In genomic region chr2:62644891-62645290, GRCm38 (mm10) we compare ENCODE assay signal across 11 mouse cellular contexts. TPM values are rescaled to one million over a fixed set of nuclear protein-coding genes. Genes with fewer than 3 reads are reported as not detected.
DNase-seq lines count a peak whose midpoint lies in the region; ATAC-seq and TF ChIP-seq lines count a peak whose summit lies in the region.
"Had no signal": no experiment of that assay in that cellular context is flagged by ENCODE, and none has a peak within 500 bp of the region (broad histone marks: within the 10 kb centered on the region; RNA-seq: fewer than 3 reads in every experiment).

No protein-coding gene starts in this region.

- WGBS in kidney, postnatal 0 days = 87% methylated on average over 5 of the region's 5 CpGs
- WGBS in liver, embryonic 11.5 days = 88% methylated on average over 5 of the region's 5 CpGs

- no peaks in the 10 kb centered on the region for H3K36me3 ChIP-seq in kidney, postnatal 0 days (ENCODE audit: insufficient read depth, low read length)
- H3K36me3 ChIP-seq in CH12.LX (replicated peaks in 1 of 2; ENCODE audit: control insufficient read depth in 1 of 2, insufficient read depth in 1 of 2, low read length in 1 of 2) (no peaks in the 10 kb centered on the region), G1E (replicated peaks) (peaks cover 8% of the 10 kb centered on the region)
- H3K36me3 ChIP-seq in liver, embryonic 11.5 days (ENCODE audit: control insufficient read depth, insufficient read depth, low read length) = no peaks in the 10 kb centered on the region
- H3K36me3 ChIP-seq: hindbrain, embryonic 13.5 days; limb, embryonic 10.5 days had no signal

- ATAC-seq in kidney, postnatal 0 days (replicated peaks; ENCODE audit: low FRiP score, low read depth) = no peak
- no peak for ATAC-seq in G1E (ENCODE audit: extremely low read depth, insufficient number of reproducible peaks, low FRiP score, poor library complexity, severe bottlenecking)
- no peak for ATAC-seq in liver, embryonic 11.5 days (replicated peaks; ENCODE audit: low FRiP score)

- TF ChIP-seq RAD21 in CH12.LX (IDR thresholded peaks at IDR 0.05; ENCODE audit: low read depth, low read length) = no peak

- H3K27me3 ChIP-seq in kidney, postnatal 0 days (ENCODE audit: insufficient read depth, low read length) = no peaks in the 10 kb centered on the region
- no peaks in the 10 kb centered on the region for H3K27me3 ChIP-seq in CH12.LX (replicated peaks)
- H3K27me3 ChIP-seq in G1E (ENCODE audit: insufficient read depth, low read length) = no peaks in the 10 kb centered on the region
- no peaks in the 10 kb centered on the region for H3K27me3 ChIP-seq in liver, embryonic 11.5 days (replicated peaks; ENCODE audit: control insufficient read depth, insufficient read depth, low read length)

- peak overlapping the region; percentile 62 for H3K4me2 ChIP-seq in kidney, postnatal 0 days (ENCODE audit: low read length)
- H3K4me2 ChIP-seq in CH12.LX (ENCODE audit: insufficient read depth, low read depth, poor library complexity, severe bottlenecking) = no peak overlapping the region
- peak overlapping the region; percentile 68 for H3K4me2 ChIP-seq in liver, embryonic 11.5 days

- no peaks in the 10 kb centered on the region for H3K9me3 ChIP-seq in kidney, postnatal 0 days (replicated peaks; ENCODE audit: low read length)
- H3K9me3 ChIP-seq in CH12.LX (replicated peaks; ENCODE audit: low read length) (no peaks in the 10 kb centered on the region), G1E (replicated peaks) (no peaks in the 10 kb centered on the region)
- no peaks in the 10 kb centered on the region for H3K9me3 ChIP-seq in liver, embryonic 11.5 days (ENCODE audit: control insufficient read depth, low read length)
- H3K9me3 ChIP-seq: hindbrain, embryonic 13.5 days; limb, embryonic 10.5 days had no signal

- no peaks in the 10 kb centered on the region for H3K4me1 ChIP-seq in kidney, postnatal 0 days (replicated peaks; ENCODE audit: insufficient read depth, low read length)
- H3K4me1 ChIP-seq in CH12.LX (ENCODE audit: control insufficient read depth in 1 of 2, insufficient read depth in 2 of 2) (peaks cover 3 to 22% of the 10 kb centered on the region in 2 experiments; a peak in 3 of 4 replicates), G1E (ENCODE audit: insufficient read depth, low read depth, low read length) (peaks cover 44% of the 10 kb centered on the region)
- H3K4me1 ChIP-seq in liver, embryonic 11.5 days (replicated peaks; ENCODE audit: control insufficient read depth, insufficient read depth, low read length) = no peaks in the 10 kb centered on the region; the same call in 1 of the 2 replicates

- H3K4me3 ChIP-seq in kidney, postnatal 0 days (replicated peaks; ENCODE audit: low read depth, low read length) = peak overlapping the region; percentile 56
- peak overlapping the region in 2 of 3 experiments; percentile 55 to 57 for H3K4me3 ChIP-seq in CH12.LX (replicated peaks in 1 of 3; ENCODE audit: low read depth in 2 of 3, low read length in 2 of 3, poor library complexity in 1 of 3)
- H3K4me3 ChIP-seq in G1E (ENCODE audit: low read depth, low read length) = peak overlapping the region; percentile 82
- no peak overlapping the region for H3K4me3 ChIP-seq in liver, embryonic 11.5 days (ENCODE audit: low read depth, low read length)

- in situ Hi-C loops in CH12.LX (cut with MboI; ENCODE audit: low pct_ligation_motif_present, low pct_unique_long_range_greater_than_20kb, low sequenced_read_pairs) = no loop called here

- no peak overlapping the region for H3K27ac ChIP-seq in kidney, postnatal 0 days
- no peak overlapping the region for H3K27ac ChIP-seq in CH12.LX (ENCODE audit: insufficient read depth, low read depth)
- no peak overlapping the region for H3K27ac ChIP-seq in liver, embryonic 11.5 days (ENCODE audit: low read depth, low read length)
- H3K27ac ChIP-seq: hindbrain, embryonic 13.5 days; limb, embryonic 10.5 days had no signal

- H3K79me2 ChIP-seq in CH12.LX (replicated peaks; ENCODE audit: control insufficient read depth, extremely low read depth, insufficient read depth, poor library complexity, severe bottlenecking) = no peaks in the 10 kb centered on the region

- no peak for TF ChIP-seq CTCF in kidney, postnatal 0 days (IDR thresholded peaks at IDR 0.05; ENCODE audit: low read depth)
- TF ChIP-seq CTCF in CH12.LX (conservative IDR thresholded peaks at IDR 0.05 in 1 of 2, IDR thresholded peaks at IDR 0.05 in 1 of 2; ENCODE audit: low read depth in 2 of 2, low read length in 2 of 2) (no peak), G1E (IDR thresholded peaks at IDR 0.05; ENCODE audit: low read depth, low read length) (no peak)

- no peak for DNase-seq in kidney, postnatal 0 days (ENCODE audit: low spot score)
- DNase-seq in kidney, adult 8-10 months = no peak
- DNase-seq in CH12.LX (ENCODE audit: extremely low read depth) = no peak
- DNase-seq in G1E (ENCODE audit: low spot score) = no peak
- DNase-seq in liver, embryonic 11.5 days (ENCODE audit: low spot score) = no peak
- no peak for DNase-seq in right cerebral cortex, postnatal 36 days (ENCODE audit: low spot score in 2 of 2)
- DNase-seq in cerebellum, adult 18-20 months = no peak
- DNase-seq in embryo, embryonic 9.5 days (ENCODE audit: extremely low spot score) = no peak
- DNase-seq: cerebellum, postnatal 14 days had no signal

- TF ChIP-seq POLR2A in CH12.LX (IDR thresholded peaks at IDR 0.05; ENCODE audit: low read depth, low read length) = no peak

- H3K9ac ChIP-seq in kidney, postnatal 0 days (ENCODE audit: low read depth, low read length) = no peak overlapping the region
- H3K9ac ChIP-seq in CH12.LX (ENCODE audit: insufficient read depth, low read depth) = peak overlapping the region; percentile 50; the same call in 1 of the 2 replicates
- H3K9ac ChIP-seq in liver, embryonic 11.5 days (ENCODE audit: low read depth, low read length) = no peak overlapping the region

- no peak for TF ChIP-seq EP300 in CH12.LX (IDR thresholded peaks at IDR 0.05; ENCODE audit: low read length)

- dilution Hi-C loops in CH12.LX (cut with MboI; ENCODE audit: extremely low pct_ligation_motif_present, extremely low pct_unique_long_range_greater_than_20kb, low sequenced_read_pairs) = no loop called here

TF ChIP-seq in CH12.LX, 34 proteins besides CTCF, POLR2A, EP300 and RAD21:
- TF ChIP-seq E2F4 (IDR thresholded peaks at IDR 0.05; ENCODE audit: insufficient replicate concordance, low read depth, low read length) (no peak), USF2 (conservative IDR thresholded peaks at IDR 0.05; ENCODE audit: low read depth, low read length) (no peak), KAT2A (IDR thresholded peaks at IDR 0.05; ENCODE audit: insufficient replicate concordance, low read length) (no peak), MAFK (IDR thresholded peaks at IDR 0.05; ENCODE audit: insufficient replicate concordance, low read length) (no peak)

RNA-seq across cellular contexts. Expression of gene Ifih1, which starts 1.2 kb away (rescaled TPM):
- polyA plus RNA-seq in kidney, postnatal 0 days (2015; fragmentation: Nextera tagmentation; extraction: Ambion mirVana) = 5.5 and 6.2 TPM in 2 replicates
- total RNA-seq in CH12.LX (2012; rRNA removed) (1.6 and 2.0 TPM in 2 replicates), CH12.LX (2014; rRNA removed) (2.2 and 2.5 TPM in 2 replicates), G1E (2014; fragmentation: Nextera tagmentation) (27.5 and 31.9 TPM in 2 replicates), G1E (2017) (16.1 and 20.8 TPM in 2 replicates)
- polyA plus RNA-seq in CH12.LX (2012; ENCODE audit: insufficient read length, low read depth) (3.6 and 4.5 TPM in 2 replicates), G1E (2012) (7.0 and 7.2 TPM in 2 replicates)
- polyA plus RNA-seq in liver, embryonic 11.5 days (2014; fragmentation: Nextera tagmentation; extraction: Ambion mirVana) = 2.9 and 3.9 TPM in 2 replicates

RNA-seq across cellular contexts. Expression of gene Gca, which starts 19.2 kb away (rescaled TPM):
- 16.5 and 19.3 TPM in 2 replicates for polyA plus RNA-seq in kidney, postnatal 0 days (2015; fragmentation: Nextera tagmentation; extraction: Ambion mirVana)
- total RNA-seq in CH12.LX (2012; rRNA removed) (4.7 and 5.2 TPM in 2 replicates), CH12.LX (2014; rRNA removed) (1.7 and 4.2 TPM in 2 replicates), G1E (2014; fragmentation: Nextera tagmentation) (32.4 and 38.0 TPM in 2 replicates), G1E (2017) (4.1 and 4.3 TPM in 2 replicates)
- polyA plus RNA-seq in CH12.LX (2012; ENCODE audit: insufficient read length, low read depth) (10.1 and 10.9 TPM in 2 replicates), G1E (2012) (0.56 and 0.90 TPM in 2 replicates)
- 2.6 and 3.1 TPM in 2 replicates for polyA plus RNA-seq in liver, embryonic 11.5 days (2014; fragmentation: Nextera tagmentation; extraction: Ambion mirVana)
